Mouse (Mus musculus) brown adipose tissue, adult 24 weeks (tissue): Measurements from ENCODE around the gene A930018P22Rik. TPM values are rescaled to one million over a fixed set of nuclear protein-coding genes. Genes with fewer than 3 reads are reported as not detected.
"Not testable (repeated sequence)": the region's sequence is repeated elsewhere in the genome, so short reads cannot be mapped to it uniquely, and the experiment has no call there.

Experiments
- H3K27ac ChIP-seq: fragments of 200-500 bp; replicated peaks from 2 replicates; pipeline ENCODE4 v1.5.1; 2012; ENCODE audit warnings: low read depth, mild to moderate bottlenecking, low read length
- H3K4me1 ChIP-seq: fragments of 200-500 bp; 2 replicates; pipeline ENCODE4 v1.6.1; 2012; ENCODE audit warnings: low read length, mixed read lengths; ENCODE audit not compliant: control insufficient read depth, insufficient read depth, insufficient read length
- H3K4me3 ChIP-seq: fragments of 200-500 bp; 2 replicates; pipeline ENCODE4 v1.5.1; 2012; ENCODE audit warnings: low read depth, mild to moderate bottlenecking, low read length, moderate library complexity; ENCODE audit not compliant: insufficient read depth
- polyA plus RNA-seq: library from polyadenylated mRNA; stranded (reverse); fragments of >200 nt; gene quantifications from 2 replicates; pipeline ENCODE4 v1.2.4, GENCODE M21; 2012; ENCODE audit not compliant: missing spikeins, insufficient read depth, insufficient read length

The A930018P22Rik gene
- polyA plus RNA-seq, 1 experiment = 1.3 TPM

DNA sequence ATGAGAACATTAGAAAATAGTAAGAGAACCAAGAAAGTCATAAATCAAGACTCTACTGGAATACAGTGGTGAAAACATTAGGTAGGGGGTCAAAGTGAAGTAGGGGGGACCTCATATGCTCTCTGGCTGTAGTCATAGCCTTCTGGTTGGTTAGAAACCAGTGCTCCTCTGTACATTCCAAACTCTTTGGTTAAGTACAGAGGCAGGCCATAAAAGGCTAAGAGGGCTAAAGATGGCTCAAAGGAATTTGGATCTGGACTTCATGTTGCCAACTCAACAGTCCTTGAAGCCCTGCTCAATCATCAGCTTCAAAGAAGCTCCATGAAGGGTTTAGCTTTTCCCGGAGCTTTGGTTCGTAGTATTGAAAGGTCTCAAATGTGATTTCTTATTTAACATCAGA, 13.5 kb upstream of the A930018P22Rik start:
- H3K4me3 ChIP-seq, H3K27ac ChIP-seq, H3K4me1 ChIP-seq: not testable (repeated sequence)

DNA sequence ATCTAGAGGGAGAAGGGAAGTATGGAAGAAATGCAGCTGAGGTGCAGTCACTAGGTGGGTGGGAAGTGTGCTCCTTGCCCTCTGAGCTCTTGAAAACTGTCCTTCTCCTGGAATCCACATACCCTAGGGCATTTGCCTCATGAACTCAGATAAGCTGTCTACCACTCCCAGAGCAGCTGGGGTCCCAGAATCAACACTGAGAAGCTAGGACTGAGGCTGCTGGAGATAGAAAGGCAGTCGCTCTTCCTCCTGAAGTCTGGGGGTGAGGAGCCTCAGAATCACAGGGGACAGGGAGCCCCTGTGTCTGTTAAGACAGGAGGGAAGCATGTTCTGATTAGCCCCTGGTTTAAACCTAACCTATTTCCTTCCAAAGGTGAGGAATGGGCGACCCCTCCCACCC, 13.0 kb upstream of the A930018P22Rik start:
- Histone ChIP-seq H3K4me3 (no peak overlapping the region), H3K4me1 (peaks cover 6% of the 10 kb centered on the region; the same call in 1 of the 2 replicates), H3K27ac (peak overlapping the region; percentile 30; the same call in 1 of the 2 replicates)

DNA sequence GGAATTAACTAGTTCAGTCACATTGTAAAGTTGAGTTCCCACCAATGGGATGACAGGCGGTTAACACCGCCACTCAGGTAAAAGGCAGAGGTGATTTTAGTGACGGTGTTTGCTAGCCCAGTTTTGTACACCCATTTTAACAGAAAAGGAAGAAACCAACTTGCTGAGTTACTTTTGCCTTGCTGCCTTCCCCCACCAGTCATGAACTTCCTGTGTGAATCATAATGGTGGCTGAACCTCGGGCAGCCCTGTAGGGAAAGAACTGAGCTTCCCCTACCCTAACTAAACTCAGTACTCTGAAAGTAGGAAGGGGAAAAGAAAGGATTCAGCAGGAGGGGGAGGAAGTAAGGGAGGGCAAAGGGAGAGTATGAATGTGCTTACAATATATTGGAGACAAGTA, 12.5 kb upstream of the A930018P22Rik start:
- H3K4me3 ChIP-seq = no peak overlapping the region
- H3K27ac ChIP-seq = peak overlapping the region; percentile 7; the same call in 1 of the 2 replicates
- peaks cover 6% of the 10 kb centered on the region; the same call in 1 of the 2 replicates for H3K4me1 ChIP-seq

DNA sequence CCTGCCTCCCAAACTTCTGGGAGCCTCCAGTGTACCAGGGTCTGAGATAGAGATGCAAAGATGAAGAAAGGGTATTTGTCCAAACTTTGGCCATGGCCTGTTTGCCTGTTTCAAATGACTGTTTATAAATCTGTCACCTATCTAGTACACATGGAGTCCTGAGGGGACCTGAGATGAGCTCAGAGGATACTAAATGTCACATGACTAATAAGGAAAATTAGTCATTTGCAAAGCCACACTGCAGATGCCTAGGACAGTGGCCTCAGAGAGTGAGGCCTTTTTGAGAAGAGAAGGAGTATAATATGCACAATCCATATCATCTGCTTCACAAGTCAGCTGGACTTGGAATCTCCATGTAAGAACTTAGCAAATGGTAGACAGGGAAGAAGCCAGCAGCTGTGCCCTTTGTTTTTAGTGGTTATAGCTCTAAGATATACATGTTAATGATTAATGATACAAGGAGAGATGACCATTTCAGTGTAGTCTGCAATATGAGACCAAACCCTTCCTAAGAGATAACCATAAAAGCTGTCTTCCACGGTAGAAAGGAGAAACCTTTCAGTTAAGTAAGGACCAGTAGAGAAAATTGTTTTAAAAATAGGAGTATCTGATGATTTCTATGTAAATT, 11.3 kb upstream of the A930018P22Rik start:
- H3K4me1 ChIP-seq, H3K27ac ChIP-seq, H3K4me3 ChIP-seq: not testable (repeated sequence)

DNA sequence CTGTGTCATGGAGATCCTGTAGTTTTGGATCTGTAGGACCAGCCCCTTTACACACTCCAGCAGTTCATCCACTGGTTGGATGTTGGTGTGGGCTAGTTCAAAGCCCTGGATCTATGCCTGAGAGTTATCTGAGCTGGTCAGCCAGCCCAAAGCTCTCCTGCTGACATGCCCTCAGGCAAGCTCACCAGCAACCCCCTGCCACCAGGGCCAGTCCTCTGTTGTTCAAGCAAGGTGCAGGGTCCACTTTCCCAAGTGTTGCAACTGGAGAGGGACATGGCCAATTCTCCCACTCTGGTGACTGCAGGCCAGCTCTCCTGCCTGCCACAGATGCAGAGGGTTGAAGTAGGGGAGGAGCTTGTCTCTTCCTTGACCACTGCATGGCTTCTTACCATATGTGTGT, 9.0 kb upstream of the A930018P22Rik start:
- not testable (repeated sequence) for H3K4me3 ChIP-seq, H3K27ac ChIP-seq, H3K4me1 ChIP-seq

DNA sequence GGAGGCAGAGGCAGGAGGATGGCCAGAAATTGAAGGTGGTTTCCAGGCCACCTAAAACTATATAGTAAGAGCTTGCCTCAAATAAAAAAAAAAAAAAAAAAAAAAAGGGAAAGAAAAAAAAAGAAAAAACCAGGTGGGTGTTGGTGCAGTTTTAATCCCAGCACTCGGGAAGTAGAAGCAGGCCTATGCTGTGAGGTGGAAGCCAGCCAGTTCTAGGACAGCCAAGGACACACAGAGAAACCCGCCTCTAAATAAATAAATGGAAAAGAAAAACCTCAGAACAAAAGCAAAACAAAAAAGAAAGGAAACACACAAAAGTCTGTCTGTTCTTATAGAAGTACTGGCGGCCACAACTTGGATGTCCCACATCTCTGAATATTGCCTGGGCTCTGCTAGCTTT, 7.7 kb upstream of the A930018P22Rik start:
- no peak overlapping the region for H3K4me3 ChIP-seq
- H3K4me1 ChIP-seq = peaks cover 3% of the 10 kb centered on the region; the same call in 1 of the 2 replicates
- H3K27ac ChIP-seq = no peak overlapping the region

DNA sequence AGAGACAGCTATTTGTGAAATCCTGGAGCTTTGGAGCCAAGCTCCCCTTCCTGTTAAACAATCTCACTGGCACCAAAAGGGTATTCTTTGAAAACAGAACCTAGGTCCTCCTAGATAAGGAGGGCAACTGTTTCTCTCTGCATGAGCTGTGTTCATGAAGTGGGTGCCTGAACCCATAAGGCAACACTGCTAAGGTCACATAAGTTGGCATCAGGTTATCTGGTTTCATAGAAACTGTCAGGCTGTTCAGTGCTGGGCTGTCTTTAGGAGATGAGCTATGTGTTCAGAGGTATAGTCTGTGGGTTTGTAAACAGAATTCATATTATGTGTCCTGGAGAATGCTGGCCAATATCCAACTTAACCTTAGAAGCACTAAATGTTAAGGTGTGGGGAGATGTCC, 5.4 kb upstream of the A930018P22Rik start:
- peaks cover 11% of the 10 kb centered on the region for H3K4me1 ChIP-seq
- H3K27ac ChIP-seq, H3K4me3 ChIP-seq: not testable (repeated sequence)

DNA sequence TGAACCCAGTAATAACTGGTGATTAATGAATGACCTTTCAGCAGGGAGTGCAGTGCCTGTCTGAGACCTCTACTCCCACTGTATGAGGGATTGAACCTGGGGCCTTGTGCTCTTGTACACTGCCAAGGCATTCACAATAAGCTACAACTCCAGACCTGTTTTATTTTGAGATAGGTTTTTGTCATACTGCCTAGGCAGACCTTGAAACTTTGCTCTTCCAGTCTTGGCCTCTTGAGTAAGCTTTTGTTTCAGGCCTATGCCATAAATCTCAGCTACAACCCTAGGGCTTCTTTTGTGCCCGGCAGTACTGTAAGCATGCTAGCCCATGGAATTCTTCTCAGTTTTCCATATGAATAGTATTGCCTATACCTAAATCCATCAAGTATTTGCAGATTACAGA, 3.5 kb upstream of the A930018P22Rik start:
- Histone ChIP-seq H3K4me3 (no peak overlapping the region), H3K27ac (0 out of 2 replicates have a peak overlapping the region, but pooled peaks have one; percentile 29), H3K4me1 (peaks cover 11% of the 10 kb centered on the region)

DNA sequence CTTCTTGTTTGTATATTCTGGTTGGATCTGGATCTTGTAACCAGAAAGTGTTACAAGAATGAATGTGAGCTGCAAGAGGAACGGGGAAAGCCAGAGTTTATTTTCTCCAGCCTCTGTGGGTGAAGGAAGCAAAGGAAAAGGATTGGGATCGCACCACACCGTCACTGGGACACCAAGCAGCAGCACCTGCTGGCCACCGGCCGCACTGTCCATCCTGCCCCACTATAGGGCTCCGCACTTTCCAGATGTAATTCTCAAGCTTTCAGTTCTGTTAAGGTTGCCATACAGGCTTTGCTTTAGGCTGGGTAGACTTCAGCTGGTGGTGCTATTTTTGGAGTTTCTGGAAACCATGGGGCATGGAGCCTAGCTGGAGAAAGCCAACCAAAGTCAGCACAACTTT, 2.3 kb upstream of the A930018P22Rik start:
- H3K4me1 ChIP-seq = peaks cover 11% of the 10 kb centered on the region
- no peak overlapping the region for H3K4me3 ChIP-seq
- peak overlapping the region; percentile 46 for H3K27ac ChIP-seq

DNA sequence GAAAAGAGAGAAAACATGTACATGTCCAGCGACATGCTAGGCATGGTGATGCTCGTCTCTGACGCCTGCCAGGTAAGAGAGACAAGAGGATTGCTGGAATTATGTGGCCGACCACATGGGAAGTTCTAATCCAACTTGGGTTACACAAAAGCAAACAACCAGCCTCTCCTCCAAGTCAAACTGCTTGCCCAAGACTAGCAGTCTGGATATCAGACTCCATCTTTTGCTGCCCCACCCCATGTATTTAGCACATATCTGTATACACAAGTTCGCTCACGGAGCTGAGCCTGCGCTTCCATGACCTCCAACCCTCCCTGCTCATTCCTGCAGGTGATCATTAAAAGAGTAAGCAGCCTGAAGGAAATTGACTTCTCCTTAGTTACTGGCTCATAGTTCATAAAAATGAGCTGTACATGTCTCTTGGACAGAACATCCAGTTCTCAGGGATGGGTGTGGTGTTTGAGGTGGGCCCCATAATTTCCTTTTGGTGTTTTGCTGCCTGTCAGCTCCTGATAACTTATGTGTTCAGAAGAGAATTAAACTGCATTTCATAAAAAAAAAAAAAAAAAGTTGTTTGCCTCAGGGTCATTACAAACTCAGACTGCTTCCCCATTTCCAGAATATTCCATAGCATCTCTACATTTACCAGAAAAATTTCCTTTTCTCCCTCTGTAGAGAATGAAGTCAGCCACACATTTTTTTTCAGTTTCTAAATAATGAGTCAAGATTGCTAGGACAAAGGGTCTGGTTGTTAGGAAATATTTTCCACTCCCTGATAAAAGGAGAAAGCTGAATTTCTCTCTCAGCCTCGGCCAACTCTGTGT, 676 bp upstream of the A930018P22Rik start:
- Histone ChIP-seq H3K4me1 (peaks cover 11% of the 10 kb centered on the region), H3K4me3 (peak overlapping the region; percentile 69), H3K27ac (peak overlapping the region; percentile 94)

DNA sequence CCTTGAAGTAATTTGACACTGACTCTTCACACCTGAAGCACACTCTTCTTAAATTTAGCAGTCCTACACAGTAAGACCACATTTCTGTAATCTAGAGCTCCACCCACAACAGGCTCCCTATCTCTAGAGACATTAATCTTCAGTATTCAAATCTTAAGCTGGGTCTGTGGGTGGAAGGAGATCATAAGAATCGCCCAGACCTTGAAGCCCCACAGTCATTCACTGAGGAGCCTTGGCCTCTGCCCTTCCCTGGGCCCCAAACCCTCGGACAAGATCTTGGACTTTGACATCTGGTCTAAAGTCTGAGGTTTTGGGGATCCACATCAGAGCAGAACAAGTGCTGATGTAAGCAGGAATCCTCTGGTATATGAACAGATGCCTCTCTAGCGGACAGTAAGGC, 971 bp downstream of the A930018P22Rik start:
- peak overlapping the region; percentile 69; the same call in 1 of the 2 replicates for H3K4me3 ChIP-seq
- H3K27ac ChIP-seq = peak overlapping the region; percentile 88
- H3K4me1 ChIP-seq = peaks cover 11% of the 10 kb centered on the region

DNA sequence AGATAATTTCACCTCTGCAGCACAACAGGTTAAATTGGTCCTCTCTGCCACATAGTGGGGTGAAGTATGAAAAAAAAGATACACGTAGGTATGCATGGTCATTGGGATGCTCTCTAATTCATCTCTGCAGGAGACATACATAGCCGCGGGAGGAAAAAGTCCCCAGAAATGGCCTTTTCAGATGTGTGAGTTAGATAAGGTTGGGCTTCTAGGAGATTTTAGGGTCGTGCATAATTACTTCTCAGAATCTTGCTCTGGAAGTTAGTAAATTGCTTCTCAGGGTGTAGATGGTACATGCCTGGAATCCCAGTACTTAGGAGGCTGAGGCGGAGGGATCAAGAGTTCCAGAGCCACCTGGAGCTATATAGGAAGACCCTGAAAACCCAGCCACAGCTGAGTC, 1.5 kb downstream of the A930018P22Rik start:
- peaks cover 11% of the 10 kb centered on the region for H3K4me1 ChIP-seq
- no peak overlapping the region for H3K4me3 ChIP-seq
- no peak overlapping the region for H3K27ac ChIP-seq

DNA sequence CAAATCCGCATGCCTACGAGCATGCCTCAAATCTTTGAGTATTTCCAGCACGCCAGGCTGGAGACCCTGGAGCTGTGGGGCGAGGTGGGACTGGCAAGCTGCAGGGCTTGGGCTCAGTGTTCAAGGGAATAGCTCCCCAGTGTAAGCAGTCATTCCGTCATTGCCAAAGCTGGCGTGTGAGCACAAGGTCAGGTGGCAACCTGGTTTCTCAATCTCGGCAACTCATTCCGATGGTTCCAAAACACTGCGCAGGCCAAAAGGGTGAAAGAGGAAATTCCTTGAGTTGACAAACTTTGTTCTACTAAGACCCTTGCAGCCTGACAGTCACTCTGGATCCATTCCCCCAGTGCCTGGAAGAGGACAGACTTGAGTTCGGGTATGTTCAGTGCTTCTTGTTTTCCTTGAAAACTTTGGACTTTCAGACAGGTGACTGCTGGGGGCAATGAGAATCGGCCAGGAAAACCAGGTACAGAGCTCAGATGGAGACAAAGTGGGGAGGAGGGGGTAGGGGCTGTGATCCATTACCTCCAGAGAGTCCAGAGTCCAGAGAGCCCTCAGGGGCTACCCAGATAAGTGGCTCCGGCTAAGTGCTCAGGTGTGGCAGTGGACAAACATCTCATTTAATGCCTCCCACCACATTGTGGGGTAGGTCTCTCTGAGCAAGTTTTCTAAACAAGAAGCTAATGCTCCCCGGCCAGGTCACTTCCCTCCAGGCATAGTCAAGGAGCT, 6.4 kb downstream of the A930018P22Rik start:
- peak overlapping the region; percentile 36 for H3K4me3 ChIP-seq
- peak overlapping the region; percentile 90 for H3K27ac ChIP-seq
- H3K4me1 ChIP-seq = no peaks in the 10 kb centered on the region; the same call in 1 of the 2 replicates

DNA sequence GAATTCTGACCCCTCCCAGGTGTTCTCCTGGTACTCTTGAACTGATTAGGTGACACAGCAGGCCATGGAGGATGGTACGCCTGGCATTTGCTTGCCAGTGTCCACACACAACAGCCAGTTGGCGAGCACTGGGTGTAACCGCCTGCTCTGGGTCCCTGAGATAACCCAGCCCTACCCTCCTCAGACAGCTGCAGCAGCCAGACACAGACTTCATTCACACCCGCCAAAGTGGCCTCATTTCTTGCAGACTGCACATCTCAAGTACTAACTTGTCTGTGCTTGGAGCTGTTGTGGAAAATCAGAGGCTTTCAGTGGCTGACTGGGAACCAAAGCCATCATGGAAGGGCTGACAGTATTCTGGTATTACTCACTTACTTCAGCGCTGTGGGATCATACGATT, 7.6 kb downstream of the A930018P22Rik start:
- H3K27ac ChIP-seq = peak overlapping the region; percentile 90

DNA sequence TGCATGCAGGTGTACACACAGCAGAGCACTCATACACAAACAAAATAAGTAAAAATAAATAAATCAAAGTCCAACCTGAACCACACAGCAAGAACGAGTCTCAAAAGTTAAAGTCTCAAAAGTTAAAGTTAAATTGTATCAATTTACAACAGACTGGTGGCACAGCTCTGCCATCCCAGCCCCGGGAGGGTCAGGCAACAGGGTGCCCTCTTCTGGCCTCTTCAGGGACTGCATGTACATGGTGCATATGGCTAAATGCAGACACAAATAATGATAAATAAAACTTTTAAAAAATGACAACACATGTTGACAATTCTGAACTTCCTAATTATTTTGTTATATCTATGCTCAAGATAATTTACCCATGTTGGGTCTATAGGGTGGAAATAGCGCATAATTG, 8.4 kb downstream of the A930018P22Rik start:
- Histone ChIP-seq H3K27ac (no peak overlapping the region), H3K4me1 (no peaks in the 10 kb centered on the region), H3K4me3 (no peak overlapping the region)

More for the DNA sequence above, 7.6 kb downstream of the A930018P22Rik start:
- Histone ChIP-seq H3K4me1 (no peaks in the 10 kb centered on the region), H3K4me3 (peak overlapping the region; percentile 36; the same call in 1 of the 2 replicates)
